Mouse (Mus musculus) hindbrain, embryonic 14.5 days (tissue): ENCODE results near the gene Smarcd1. TPM values are rescaled to one million over a fixed set of nuclear protein-coding genes. Genes with fewer than 3 reads are reported as not detected.

Source experiments
- ATAC-seq: fragments of 200-750 bp; cut with Nextera tagmentation; 2 replicates; pipeline ENCODE4 v1.8.0; 2017; ENCODE audit warnings: moderate number of reproducible peaks, mild to moderate bottlenecking, moderate TSS enrichment, moderate library complexity; ENCODE audit not compliant: low FRiP score
- DNase-seq: peaks from one replicate; pipeline ENCODE4 v3.0.0-alpha.2; 2015; ENCODE audit warnings: low spot score
- H3K27ac ChIP-seq: fragments of 300-500 bp; sonication (generic); 2 replicates; pipeline ENCODE4 v1.5.1; 2014; ENCODE audit warnings: mild to moderate bottlenecking, moderate library complexity
- H3K27me3 ChIP-seq: fragments of 300-500 bp; sonication (generic); 2 replicates; pipeline ENCODE4 v1.6.1; 2014; ENCODE audit warnings: mild to moderate bottlenecking, low read length, mixed read lengths; ENCODE audit not compliant: control insufficient read depth, insufficient read depth
- H3K36me3 ChIP-seq: fragments of 300-500 bp; sonication (generic); replicated peaks from 2 replicates; pipeline ENCODE4 v1.6.1; 2014; ENCODE audit not compliant: control insufficient read depth, insufficient read depth
- H3K4me1 ChIP-seq: fragments of 300-500 bp; sonication (generic); replicated peaks from 2 replicates; pipeline ENCODE4 v1.6.1; 2014; ENCODE audit warnings: antibody characterized with exemption, low read length, mixed read lengths; ENCODE audit not compliant: control insufficient read depth, insufficient read depth
- H3K4me2 ChIP-seq: fragments of 300-500 bp; sonication (generic); replicated peaks from 2 replicates; pipeline ENCODE4 v1.6.1; 2014; ENCODE audit warnings: mild to moderate bottlenecking, moderate library complexity
- H3K4me3 ChIP-seq: fragments of 300-500 bp; sonication (generic); replicated peaks from 2 replicates; pipeline ENCODE4 v1.5.1; 2014; ENCODE audit warnings: mild to moderate bottlenecking, low read length
- H3K9ac ChIP-seq: fragments of 300-500 bp; sonication (generic); 2 replicates; pipeline ENCODE4 v1.6.1; 2014
- H3K9me3 ChIP-seq: fragments of 300-500 bp; sonication (generic); 2 replicates; pipeline ENCODE4 v1.6.1; 2016; ENCODE audit warnings: low read length; ENCODE audit not compliant: control insufficient read depth
- WGBS: fragments of 180-500 bp; shearing (Covaris S2); extraction: QIAGEN DNeasy Blood & Tissue Kit; methylation state at CpG from one replicate; pipeline ENCODE4 v1.1.7; 2014; 5-methylcytosine and 5-hydroxymethylcytosine counted together
- polyA plus RNA-seq: library from polyadenylated mRNA; unstranded; fragments of >200 nt; fragmentation: Nextera tagmentation; extraction: Ambion mirVana; gene quantifications from 2 replicates; pipeline ENCODE4 v1.2.1, GENCODE M21; 2014

Smarcd1 gene
- polyA plus RNA-seq, 1 experiment from 2014 or later, result 107 TPM

- 15% methylated on average over 8 of the region's 8 CpGs for WGBS
- Histone ChIP-seq H3K27me3 (no peaks in the 10 kb centered on the region), H3K27ac (peak overlapping the region; percentile 39), H3K36me3 (peaks cover 31% of the 10 kb centered on the region), H3K9me3 (no peaks in the 10 kb centered on the region), H3K9ac (peak overlapping the region; percentile 49), H3K4me2 (peak overlapping the region; percentile 69), H3K4me3 (0 out of 2 replicates have a peak overlapping the region, but pooled peaks have one; percentile 11), H3K4me1 (peaks cover 35% of the 10 kb centered on the region)
- DNase-seq (no peak), ATAC-seq (peak; percentile 67; the same call in 1 of the 2 replicates)
Observed at GRCm38 (mm10) chr15:99677089-99677488, 24.8 kb upstream of the Smarcd1 start.

DNA sequence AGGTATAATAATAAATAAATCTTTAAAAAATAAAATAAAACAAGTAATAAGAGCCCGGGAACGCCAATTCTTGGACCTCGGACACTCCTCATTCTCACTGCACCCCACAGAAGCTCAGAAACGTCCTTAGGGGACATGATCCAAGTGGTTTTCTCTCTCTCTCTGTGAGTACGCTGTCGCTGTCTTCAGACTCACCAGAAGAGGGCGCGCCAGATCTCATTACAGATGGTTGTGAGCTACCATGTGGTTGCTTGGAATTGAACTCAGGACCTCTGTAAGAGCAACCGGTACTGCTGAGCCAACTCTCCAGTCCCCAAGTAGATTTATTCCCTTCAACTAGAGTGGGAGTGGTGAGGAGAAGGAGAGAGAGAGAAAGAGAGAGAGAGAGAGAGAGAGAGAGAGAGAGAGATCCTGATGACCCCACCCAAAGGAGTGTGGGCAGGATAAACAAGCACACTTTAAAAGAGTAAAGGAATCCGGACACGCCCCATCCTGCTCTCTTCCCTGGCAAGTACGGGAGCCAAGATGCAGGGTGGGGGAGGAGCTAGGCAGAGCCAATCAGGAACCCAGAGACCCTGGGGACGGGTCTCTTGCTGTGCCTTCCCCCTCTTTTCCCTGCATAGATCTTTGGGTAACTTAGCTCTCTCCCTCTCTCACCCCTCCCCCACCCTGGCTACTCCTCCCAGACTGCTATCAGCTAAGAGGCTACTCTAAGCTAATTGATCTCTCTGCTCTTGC lies 23.7 kb upstream of the Smarcd1 start:
- H3K27ac ChIP-seq, result no peak overlapping the region
- no peak overlapping the region for H3K4me2 ChIP-seq
- WGBS, result 16% methylated on average over 13 of the region's 13 CpGs
- no peak for ATAC-seq
- peaks cover 26% of the 10 kb centered on the region for H3K4me1 ChIP-seq
- no peaks in the 10 kb centered on the region for H3K9me3 ChIP-seq
- H3K4me3 ChIP-seq, result no peak overlapping the region
- H3K36me3 ChIP-seq, result peaks cover 30% of the 10 kb centered on the region
- no peak overlapping the region for H3K9ac ChIP-seq
- H3K27me3 ChIP-seq, result no peaks in the 10 kb centered on the region
- DNase-seq, result no peak

DNA sequence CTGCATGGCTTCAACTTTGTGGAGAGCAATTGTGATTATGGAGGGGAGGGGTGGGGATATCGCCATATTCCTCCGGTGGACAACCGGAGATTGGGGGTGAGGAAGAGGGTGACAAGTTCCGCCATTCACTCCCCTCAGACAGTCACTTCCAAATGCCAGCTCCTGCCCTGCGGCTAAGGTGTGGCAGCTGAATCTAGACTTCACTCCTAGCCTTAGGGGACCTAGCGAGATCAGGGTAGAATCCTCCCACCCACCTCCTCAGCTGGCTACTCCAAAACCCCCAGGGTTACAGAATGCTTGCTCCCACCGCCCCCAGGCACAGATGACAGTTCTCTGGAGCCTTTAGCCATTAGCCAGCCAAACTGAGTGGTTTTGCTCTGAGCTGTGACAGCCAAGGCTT lies 22.9 kb upstream of the Smarcd1 start:
- Histone ChIP-seq H3K4me3 (no peak overlapping the region), H3K4me1 (peaks cover 18% of the 10 kb centered on the region), H3K27ac (no peak overlapping the region), H3K9me3 (no peaks in the 10 kb centered on the region), H3K36me3 (peaks cover 30% of the 10 kb centered on the region), H3K9ac (no peak overlapping the region), H3K27me3 (no peaks in the 10 kb centered on the region), H3K4me2 (no peak overlapping the region)
- WGBS, result 64% methylated on average over 7 of the region's 7 CpGs
- ATAC-seq, result no peak
- no peak for DNase-seq

DNA sequence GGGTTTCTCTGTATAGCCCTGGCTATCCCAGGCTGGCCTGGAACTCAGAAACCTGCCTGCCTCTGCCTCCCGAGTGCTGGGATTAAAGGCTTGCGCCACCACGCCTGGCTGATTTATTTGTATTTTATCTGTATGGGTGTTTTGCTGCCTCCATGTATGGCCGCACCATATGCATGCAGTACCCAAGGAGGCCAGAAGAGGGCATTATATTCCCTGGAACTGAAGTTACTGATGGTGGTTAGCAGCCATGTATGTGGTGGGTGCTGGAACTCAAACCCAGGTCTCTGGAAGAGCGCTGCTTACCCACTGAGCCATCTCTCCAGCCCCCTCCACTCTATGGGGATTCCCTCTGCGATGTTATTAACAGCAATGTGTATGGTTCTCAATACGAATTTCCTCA lies 19.0 kb upstream of the Smarcd1 start:
- ATAC-seq (no peak), DNase-seq (no peak)
- Histone ChIP-seq H3K4me3 (no peak overlapping the region), H3K4me1 (0 out of 2 replicates have a peak, but pooled peaks cover 3% of the 10 kb centered on the region), H3K27ac (no peak overlapping the region), H3K36me3 (peaks cover 29% of the 10 kb centered on the region), H3K27me3 (no peaks in the 10 kb centered on the region), H3K4me2 (no peak overlapping the region), H3K9ac (no peak overlapping the region), H3K9me3 (no peaks in the 10 kb centered on the region)
- WGBS, result 93% methylated on average over 7 of the region's 7 CpGs

DNA sequence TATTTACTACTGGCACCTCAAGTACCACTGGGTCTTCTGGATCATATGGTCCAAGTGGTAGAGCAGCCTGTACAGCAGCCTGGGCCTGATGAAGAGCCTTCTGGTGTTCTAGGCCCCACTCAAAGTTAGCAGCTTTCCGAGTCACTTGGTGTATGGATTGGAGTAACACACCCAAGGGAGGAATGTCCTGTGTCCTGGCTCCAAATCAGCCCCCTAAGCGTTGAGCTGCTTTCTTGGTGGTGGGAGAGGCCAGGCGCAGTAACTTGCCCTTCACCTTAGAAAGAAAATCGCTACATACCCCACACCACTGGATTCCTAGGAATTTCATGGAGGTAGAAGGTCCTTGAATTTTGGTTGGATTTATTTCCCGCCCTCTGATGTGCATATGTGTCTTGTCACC lies 17.8 kb upstream of the Smarcd1 start:
- no peak overlapping the region for H3K4me2 ChIP-seq
- no peak for ATAC-seq
- H3K9me3 ChIP-seq, result no peaks in the 10 kb centered on the region
- H3K9ac ChIP-seq, result no peak overlapping the region
- no peak overlapping the region for H3K27ac ChIP-seq
- H3K4me1 ChIP-seq, result 0 out of 2 replicates have a peak, but pooled peaks cover 3% of the 10 kb centered on the region
- no peak overlapping the region for H3K4me3 ChIP-seq
- peaks cover 29% of the 10 kb centered on the region for H3K36me3 ChIP-seq
- WGBS, result 96% methylated on average over 5 of the region's 5 CpGs
- no peak for DNase-seq
- H3K27me3 ChIP-seq, result no peaks in the 10 kb centered on the region

- Histone ChIP-seq H3K27me3 (no peaks in the 10 kb centered on the region), H3K4me1 (peaks cover 6% of the 10 kb centered on the region; the same call in 1 of the 2 replicates), H3K4me3 (no peak overlapping the region), H3K9ac (no peak overlapping the region), H3K36me3 (peaks cover 25% of the 10 kb centered on the region), H3K9me3 (no peaks in the 10 kb centered on the region), H3K27ac (no peak overlapping the region), H3K4me2 (no peak overlapping the region)
- ATAC-seq, result peak; percentile 29; the same call in 1 of the 2 replicates
- 7% methylated on average over 4 of the region's 4 CpGs for WGBS
- DNase-seq, result peak; percentile 78
Observed at GRCm38 (mm10) chr15:99688712-99689111, 13.2 kb upstream of the Smarcd1 start.

GRCm38 (mm10) chr15:99690924-99691323 lies 11.0 kb upstream of the Smarcd1 start:
- Histone ChIP-seq H3K4me3 (no peak overlapping the region), H3K36me3 (peaks cover 22% of the 10 kb centered on the region), H3K4me2 (no peak overlapping the region), H3K9me3 (no peaks in the 10 kb centered on the region), H3K4me1 (peaks cover 6% of the 10 kb centered on the region; the same call in 1 of the 2 replicates), H3K27me3 (no peaks in the 10 kb centered on the region), H3K27ac (no peak overlapping the region), H3K9ac (no peak overlapping the region)
- ATAC-seq, result no peak
- WGBS, result 19% methylated on average over 4 of the region's 4 CpGs
- no peak for DNase-seq

DNA sequence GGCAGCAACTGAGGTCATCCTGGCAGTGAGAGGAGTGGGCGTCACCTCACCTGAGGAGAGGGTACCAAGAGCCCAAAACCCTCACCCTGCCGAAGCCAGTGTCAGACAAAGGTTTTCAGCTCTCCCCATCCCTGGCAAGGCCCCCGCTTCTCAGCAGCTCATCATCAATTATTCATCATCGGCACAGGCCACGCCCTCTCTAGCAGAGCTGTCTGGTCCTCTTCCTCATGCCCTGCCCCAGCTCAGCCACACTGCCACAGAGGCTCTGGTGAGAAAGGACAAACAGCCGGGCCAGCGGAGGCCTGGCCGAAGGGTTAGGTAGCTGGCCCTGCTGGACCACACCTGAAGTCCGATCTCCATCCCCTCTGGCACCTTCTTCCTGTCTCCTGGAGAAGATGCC lies 10.0 kb upstream of the Smarcd1 start:
- 0 out of 2 replicates have a peak overlapping the region, but pooled peaks have one; percentile 27 for H3K27ac ChIP-seq
- no peak for DNase-seq

DNA sequence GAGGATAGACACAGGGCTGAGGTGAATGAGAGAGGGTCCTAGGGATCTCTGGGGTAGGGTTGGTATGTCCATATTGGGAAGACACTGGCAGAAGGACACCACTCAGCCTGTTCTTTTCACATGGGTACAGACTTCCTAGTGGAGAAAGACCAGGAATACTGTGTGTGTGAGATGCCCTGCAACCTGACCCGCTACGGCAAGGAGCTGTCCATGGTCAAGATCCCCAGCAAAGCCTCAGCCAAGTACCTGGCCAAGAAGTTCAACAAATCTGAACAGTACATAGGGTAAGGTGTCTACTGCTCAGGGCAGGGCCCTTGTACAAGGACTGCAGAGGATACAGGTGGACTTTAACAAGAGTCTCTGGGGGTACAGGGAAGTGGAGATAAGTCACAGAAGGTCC lies 4.6 kb upstream of the Smarcd1 start:
- DNase-seq, result no peak

More for the DNA sequence above, 10.0 kb upstream of the Smarcd1 start:
- 37% methylated on average over 9 of the region's 9 CpGs for WGBS
- peaks cover 6% of the 10 kb centered on the region; the same call in 1 of the 2 replicates for H3K4me1 ChIP-seq
- H3K9ac ChIP-seq, result peak overlapping the region; percentile 2; the same call in 1 of the 2 replicates
- H3K4me2 ChIP-seq, result 0 out of 2 replicates have a peak overlapping the region, but pooled peaks have one; percentile 22
- peaks cover 33% of the 10 kb centered on the region for H3K36me3 ChIP-seq
- H3K4me3 ChIP-seq, result no peak overlapping the region
- no peaks in the 10 kb centered on the region for H3K9me3 ChIP-seq
- no peaks in the 10 kb centered on the region for H3K27me3 ChIP-seq
- ATAC-seq, result no peak

More for the DNA sequence above, 4.6 kb upstream of the Smarcd1 start:
- Histone ChIP-seq H3K27ac (no peak overlapping the region), H3K9me3 (no peaks in the 10 kb centered on the region), H3K4me2 (no peak overlapping the region), H3K4me3 (no peak overlapping the region), H3K4me1 (no peaks in the 10 kb centered on the region), H3K36me3 (peaks cover 69% of the 10 kb centered on the region), H3K9ac (no peak overlapping the region), H3K27me3 (no peaks in the 10 kb centered on the region)
- no peak for ATAC-seq
- WGBS, result 45% methylated on average over 2 of the region's 2 CpGs
